8 mouse cellular contexts compared by ENCODE assay signal in genomic region chr10:58231779-58232640, GRCm38 (mm10). TPM values are rescaled to one million over a fixed set of nuclear protein-coding genes. Genes with fewer than 3 reads are reported as not detected.
DNase-seq lines count a peak whose midpoint lies in the region; ATAC-seq lines count a peak whose summit lies in the region.
"Not testable (repeated sequence)": the region's sequence is repeated elsewhere in the genome, so short reads cannot be mapped to it uniquely, and the experiment has no call there.

No protein-coding gene starts in this region.

- DNase-seq in A20 (ENCODE audit: low read depth, low spot score), result peak; percentile 43
- peak; percentile 96 to 100 for DNase-seq in adrenal gland, postnatal 4 days (ENCODE audit: low spot score in 2 of 2)
- DNase-seq in forebrain, embryonic 10.5 days (ENCODE audit: extremely low spot score, low spot score), result peak; percentile 79
- peak; percentile 39 for DNase-seq in midbrain, embryonic 14.5 days
- DNase-seq in spleen, postnatal 14 days (ENCODE audit: low spot score in 2 of 2), result peak; percentile 77 to 88

- H3K4me3 ChIP-seq in forebrain, embryonic 10.5 days; heart, embryonic 13.5 days; kidney, embryonic 14.5 days (ENCODE audit: low read length); limb, embryonic 13.5 days; midbrain, embryonic 14.5 days (replicated peaks; ENCODE audit: low read depth, low read length): not testable (repeated sequence)

- not testable (repeated sequence) for H3K9ac ChIP-seq in heart, embryonic 13.5 days; kidney, embryonic 14.5 days (ENCODE audit: low read depth, low read length); limb, embryonic 13.5 days; midbrain, embryonic 14.5 days (replicated peaks; ENCODE audit: low read length)

- H3K4me2 ChIP-seq in heart, embryonic 13.5 days; kidney, embryonic 14.5 days (replicated peaks; ENCODE audit: low read depth, low read length); limb, embryonic 13.5 days (replicated peaks); midbrain, embryonic 14.5 days (ENCODE audit: low read length): not testable (repeated sequence)

- ATAC-seq in heart, embryonic 13.5 days (ENCODE audit: extremely low read depth, insufficient number of reproducible peaks, low FRiP score, low TSS enrichment), result peak; percentile 75
- ATAC-seq in kidney, embryonic 14.5 days (ENCODE audit: low FRiP score, low TSS enrichment), result peak; percentile 87
- peak; percentile 80 for ATAC-seq in limb, embryonic 13.5 days (ENCODE audit: low FRiP score, low read depth)
- ATAC-seq in midbrain, embryonic 14.5 days (ENCODE audit: low FRiP score, low TSS enrichment), result peak; percentile 83

- H3K27me3 ChIP-seq in forebrain, embryonic 10.5 days (ENCODE audit: poor library complexity, severe bottlenecking); heart, embryonic 13.5 days (replicated peaks); kidney, embryonic 14.5 days (ENCODE audit: control insufficient read depth, insufficient read depth, low read length); limb, embryonic 13.5 days; midbrain, embryonic 14.5 days (ENCODE audit: control insufficient read depth, insufficient read depth, low read length): not testable (repeated sequence)

- not testable (repeated sequence) for H3K27ac ChIP-seq in forebrain, embryonic 10.5 days; heart, embryonic 13.5 days (replicated peaks); kidney, embryonic 14.5 days (ENCODE audit: low read depth, low read length); limb, embryonic 13.5 days; midbrain, embryonic 14.5 days (replicated peaks; ENCODE audit: low read depth, low read length)

- not testable (repeated sequence) for H3K4me1 ChIP-seq in forebrain, embryonic 10.5 days; heart, embryonic 13.5 days; kidney, embryonic 14.5 days (ENCODE audit: control insufficient read depth, insufficient read depth, low read length); limb, embryonic 13.5 days; midbrain, embryonic 14.5 days (ENCODE audit: control insufficient read depth, insufficient read depth, low read length)

- peaks cover 36% of the 10 kb centered on the region for H3K9me3 ChIP-seq in forebrain, embryonic 10.5 days
- peaks cover 15% of the 10 kb centered on the region for H3K9me3 ChIP-seq in heart, embryonic 13.5 days
- peaks cover 15% of the 10 kb centered on the region for H3K9me3 ChIP-seq in kidney, embryonic 14.5 days (ENCODE audit: control insufficient read depth, low read length)
- H3K9me3 ChIP-seq in limb, embryonic 13.5 days, result peaks cover 14% of the 10 kb centered on the region
- H3K9me3 ChIP-seq in midbrain, embryonic 14.5 days (ENCODE audit: control insufficient read depth, low read length), result peaks cover 15% of the 10 kb centered on the region

- not testable (repeated sequence) for H3K36me3 ChIP-seq in forebrain, embryonic 10.5 days (replicated peaks); heart, embryonic 13.5 days; kidney, embryonic 14.5 days (ENCODE audit: control insufficient read depth, insufficient read depth, low read length); limb, embryonic 13.5 days; midbrain, embryonic 14.5 days (ENCODE audit: control insufficient read depth, insufficient read depth, low read length)

- 88% methylated on average over 35 of the region's 35 CpGs for WGBS in forebrain, embryonic 10.5 days
- WGBS in heart, embryonic 13.5 days, result 81% methylated on average over 35 of the region's 35 CpGs
- 90% methylated on average over 31 of the region's 35 CpGs for WGBS in kidney, embryonic 14.5 days
- 88% methylated on average over 35 of the region's 35 CpGs for WGBS in limb, embryonic 13.5 days
- WGBS in midbrain, embryonic 14.5 days, result 88% methylated on average over 31 of the region's 35 CpGs

RNA-seq across cellular contexts. Expression of gene Duxf3, which starts 0.5 kb away (rescaled TPM):
- total RNA-seq in adrenal gland, postnatal 4 days (2021), result not detected
- polyA plus RNA-seq in forebrain, embryonic 10.5 days (2016; fragmentation: Nextera tagmentation; extraction: Ambion mirVana), result not detected in 2 replicates
- not detected in 2 replicates for polyA plus RNA-seq in heart, embryonic 13.5 days (2015; fragmentation: Nextera tagmentation; extraction: Ambion mirVana)
- not detected in 2 replicates for polyA plus RNA-seq in kidney, embryonic 14.5 days (2014; fragmentation: Nextera tagmentation; extraction: Ambion mirVana)
- polyA plus RNA-seq in limb, embryonic 13.5 days (2015; fragmentation: Nextera tagmentation; extraction: Ambion mirVana), result not detected in 2 replicates
- not detected in 2 replicates for polyA plus RNA-seq in midbrain, embryonic 14.5 days (2014; fragmentation: Nextera tagmentation; extraction: Ambion mirVana)

RNA-seq across cellular contexts. Expression of gene Gm4981, which starts 4.5 kb away (rescaled TPM):
- total RNA-seq in adrenal gland, postnatal 4 days (2021), result not detected
- polyA plus RNA-seq in forebrain, embryonic 10.5 days (2016; fragmentation: Nextera tagmentation; extraction: Ambion mirVana), result not detected in 2 replicates
- not detected in 2 replicates for polyA plus RNA-seq in heart, embryonic 13.5 days (2015; fragmentation: Nextera tagmentation; extraction: Ambion mirVana)
- polyA plus RNA-seq in kidney, embryonic 14.5 days (2014; fragmentation: Nextera tagmentation; extraction: Ambion mirVana), result not detected in 2 replicates
- polyA plus RNA-seq in limb, embryonic 13.5 days (2015; fragmentation: Nextera tagmentation; extraction: Ambion mirVana), result not detected in 2 replicates
- not detected in 2 replicates for polyA plus RNA-seq in midbrain, embryonic 14.5 days (2014; fragmentation: Nextera tagmentation; extraction: Ambion mirVana)

RNA-seq across cellular contexts. Expression of gene AW822073, which starts 7.3 kb away (rescaled TPM):
- total RNA-seq in adrenal gland, postnatal 4 days (2021), result not detected
- not detected in 2 replicates for polyA plus RNA-seq in forebrain, embryonic 10.5 days (2016; fragmentation: Nextera tagmentation; extraction: Ambion mirVana)
- not detected in 2 replicates for polyA plus RNA-seq in heart, embryonic 13.5 days (2015; fragmentation: Nextera tagmentation; extraction: Ambion mirVana)
- not detected in 2 replicates for polyA plus RNA-seq in kidney, embryonic 14.5 days (2014; fragmentation: Nextera tagmentation; extraction: Ambion mirVana)
- polyA plus RNA-seq in limb, embryonic 13.5 days (2015; fragmentation: Nextera tagmentation; extraction: Ambion mirVana), result not detected in 2 replicates
- polyA plus RNA-seq in midbrain, embryonic 14.5 days (2014; fragmentation: Nextera tagmentation; extraction: Ambion mirVana), result not detected in 2 replicates

RNA-seq across cellular contexts. Expression of gene Gcc2, which starts 23.3 kb away (rescaled TPM):
- total RNA-seq in adrenal gland, postnatal 4 days (2021), result 10 to 100 TPM; 51.6 to 56.6 TPM
- 46.1 and 52.5 TPM in 2 replicates for polyA plus RNA-seq in forebrain, embryonic 10.5 days (2016; fragmentation: Nextera tagmentation; extraction: Ambion mirVana)
- 45.3 and 48.2 TPM in 2 replicates for polyA plus RNA-seq in heart, embryonic 13.5 days (2015; fragmentation: Nextera tagmentation; extraction: Ambion mirVana)
- 52.2 and 62.0 TPM in 2 replicates for polyA plus RNA-seq in kidney, embryonic 14.5 days (2014; fragmentation: Nextera tagmentation; extraction: Ambion mirVana)
- 67.0 and 71.3 TPM in 2 replicates for polyA plus RNA-seq in limb, embryonic 13.5 days (2015; fragmentation: Nextera tagmentation; extraction: Ambion mirVana)
- 80.5 and 93.6 TPM in 2 replicates for polyA plus RNA-seq in midbrain, embryonic 14.5 days (2014; fragmentation: Nextera tagmentation; extraction: Ambion mirVana)

Comparison
In these comparisons a context has a peak if more than half of its experiments do, and no peak if none do; other contexts are left out.
1. DNase-seq: peak in every context shown above with its lines; median percentile 98 in adrenal gland, postnatal 4 days; 82 in spleen, postnatal 14 days; 79 in forebrain, embryonic 10.5 days; 43 in A20; 39 in midbrain, embryonic 14.5 days.